Mouse (Mus musculus) cortical plate, adult 2 months (tissue): ENCODE results near the gene Dap.

Experiments used
- CTCF ChIP-seq: fragments of 200-500 bp; IDR thresholded peaks from 2 replicates; pipeline ENCODE4 v1.5.1; 2011; ENCODE audit warnings: mild to moderate bottlenecking, control low read depth, low read length; ENCODE audit not compliant: insufficient read depth; ENCODE audit errors: extremely low read depth
- POLR2A ChIP-seq: fragments of 200-500 bp; IDR thresholded peaks from 2 replicates; pipeline ENCODE4 v1.6.1; 2011; ENCODE audit warnings: mild to moderate bottlenecking, low read length, control low read depth; ENCODE audit not compliant: insufficient read depth; ENCODE audit errors: extremely low read depth

DNA sequence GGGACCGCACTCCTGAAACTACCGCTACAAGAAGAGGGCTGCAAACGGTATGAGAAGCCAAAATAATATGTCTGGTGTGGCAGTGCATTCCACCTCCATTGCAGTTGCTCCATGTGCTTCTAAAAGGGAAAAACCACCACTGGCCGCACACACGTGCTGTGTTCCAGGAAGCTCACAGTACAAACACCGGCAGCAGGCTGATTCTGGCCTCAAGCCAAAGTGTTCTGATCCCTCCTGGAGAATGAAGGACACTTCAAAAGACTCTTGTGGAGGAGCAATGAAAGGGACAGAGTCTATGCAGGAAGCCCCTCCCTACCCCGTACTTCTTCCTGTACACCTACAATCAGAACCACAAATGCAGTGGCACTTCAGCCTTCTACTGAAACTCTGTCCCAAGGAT is 12.2 kb upstream of the Dap start:
- TF ChIP-seq POLR2A (no peak), CTCF (no peak)
